Mouse (Mus musculus): ENCODE measurements around the gene Prmt8.

The Prmt8 gene

GRCm38 (mm10) chr6:127659966-127660365 is 109.3 kb downstream of the Prmt8 start:
- DNase-seq = no peak

DNA sequence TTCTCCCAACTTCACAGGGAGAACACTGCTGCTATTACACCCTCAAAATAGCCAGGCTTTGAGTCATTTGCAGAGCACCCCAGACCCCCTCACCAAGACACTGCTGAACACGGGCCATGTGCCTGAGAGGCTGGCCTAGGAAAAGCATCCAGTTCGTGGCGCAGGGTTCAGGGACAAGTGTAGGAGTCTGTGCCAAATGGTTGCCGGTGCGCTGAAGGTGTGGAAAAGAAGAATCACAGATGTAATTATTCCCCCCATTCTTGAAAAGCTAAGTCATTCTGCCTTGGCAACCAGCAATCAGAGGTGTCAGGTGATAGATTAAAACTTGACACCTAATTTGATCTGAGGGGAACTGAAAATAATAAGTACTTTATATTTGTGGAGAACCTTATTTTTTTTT is 109.8 kb downstream of the Prmt8 start:
- DNase-seq = no peak

GRCm38 (mm10) chr6:127657152-127657551 is 112.1 kb downstream of the Prmt8 start:
- no peak for DNase-seq

DNA sequence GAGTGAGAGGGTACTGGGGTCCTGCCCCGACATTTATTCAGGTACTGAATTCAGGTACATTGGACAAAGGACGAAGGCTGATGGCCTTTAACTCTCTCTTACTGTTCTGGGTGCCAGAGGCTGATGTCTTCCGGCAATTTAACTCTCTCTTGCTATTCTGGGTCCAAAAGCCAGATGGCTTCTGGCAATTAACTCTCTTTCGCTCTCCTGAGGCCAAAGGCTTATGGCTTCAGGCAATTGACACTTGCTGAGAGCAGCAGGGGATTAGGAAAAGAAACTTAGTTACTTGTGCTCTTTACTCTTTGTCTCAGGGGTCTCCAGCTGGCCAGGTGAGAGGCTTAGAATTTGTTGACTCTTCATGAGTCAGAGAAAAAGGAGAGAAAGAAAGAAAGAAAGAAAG is 113.3 kb downstream of the Prmt8 start:
- DNase-seq = no peak

DNA sequence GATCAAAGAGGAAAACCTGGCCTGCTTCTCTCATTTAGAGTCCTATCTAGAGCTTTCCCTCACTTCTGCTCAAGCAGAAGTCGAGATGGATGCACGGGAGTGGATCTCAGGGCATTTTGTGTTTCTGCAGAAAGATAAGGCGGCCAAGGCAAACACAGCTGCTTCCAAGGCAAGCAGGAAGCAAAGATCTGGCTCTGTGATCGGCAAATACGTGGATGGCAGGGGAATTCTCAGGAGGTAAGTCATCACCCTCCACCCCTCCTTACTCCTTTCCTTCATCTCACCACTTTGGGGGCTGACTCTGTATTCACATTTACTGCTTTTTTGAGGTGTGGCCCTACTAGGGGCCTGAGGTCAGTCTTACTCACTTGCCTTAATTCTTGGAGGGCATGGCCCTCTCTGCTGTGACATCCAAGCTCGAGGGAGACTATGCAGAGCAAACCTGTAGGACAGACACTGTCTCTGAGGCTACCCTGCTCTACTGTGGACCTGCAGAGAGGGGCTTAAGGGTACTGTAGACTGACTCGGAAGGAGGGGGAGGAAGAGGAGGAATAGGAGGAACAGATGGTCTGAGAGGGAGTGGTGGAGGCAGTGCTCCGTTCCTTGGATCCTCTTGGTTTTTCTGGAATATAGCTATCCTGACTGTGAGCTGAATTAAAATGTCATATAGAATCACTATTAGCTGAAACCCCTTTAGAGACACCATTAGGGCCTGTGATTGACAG is 128.0 kb downstream of the Prmt8 start:
- no peak for DNase-seq

Data from thymus, postnatal 14 days (tissue).